Mouse (Mus musculus) T-helper 17 cell (primary cell): Measurements from ENCODE around the gene Astn1.

ENCODE experiments used
- in situ Hi-C, 2 experiments: fragments of 300-600 bp; cut with MboI, MseI; formaldehyde crosslinking; loops; 1 replicate in 1 of 2; 2 replicates in 1 of 2; pipeline ENCODE4 v1.15.1; 2025; ENCODE audit warnings: high pct_unique_total_duplicates in 2 of 2

The Astn1 gene

GRCm38 (mm10) chr1:158516558-158516957 is 154.5 kb downstream of the Astn1 start:
- in situ Hi-C loops, result no loop called here

- in situ Hi-C loops, result no loop called here
These were observed 174.1 kb downstream of the Astn1 start for GRCm38 (mm10) chr1:158536195-158536594.

DNA sequence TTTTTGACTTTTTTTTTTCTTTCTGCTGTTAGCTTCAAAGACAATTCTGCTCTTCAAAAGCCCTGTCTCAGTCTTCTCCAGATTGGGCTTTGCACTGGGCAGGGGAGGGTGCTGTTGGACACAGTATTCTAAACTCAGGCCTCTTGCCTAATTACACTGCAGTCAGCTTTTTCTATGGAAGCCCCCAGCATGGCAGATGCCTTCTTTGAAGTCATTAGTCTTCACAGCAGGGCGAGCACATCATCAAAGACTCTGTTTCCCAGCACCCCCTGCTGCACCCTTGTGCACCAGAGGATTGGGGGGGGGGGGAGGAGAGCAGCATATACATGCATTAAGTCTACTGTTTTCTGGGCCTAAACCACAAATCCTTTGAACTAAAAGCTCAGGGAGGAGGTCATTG is 174.8 kb downstream of the Astn1 start:
- in situ Hi-C loops, result no loop called here

DNA sequence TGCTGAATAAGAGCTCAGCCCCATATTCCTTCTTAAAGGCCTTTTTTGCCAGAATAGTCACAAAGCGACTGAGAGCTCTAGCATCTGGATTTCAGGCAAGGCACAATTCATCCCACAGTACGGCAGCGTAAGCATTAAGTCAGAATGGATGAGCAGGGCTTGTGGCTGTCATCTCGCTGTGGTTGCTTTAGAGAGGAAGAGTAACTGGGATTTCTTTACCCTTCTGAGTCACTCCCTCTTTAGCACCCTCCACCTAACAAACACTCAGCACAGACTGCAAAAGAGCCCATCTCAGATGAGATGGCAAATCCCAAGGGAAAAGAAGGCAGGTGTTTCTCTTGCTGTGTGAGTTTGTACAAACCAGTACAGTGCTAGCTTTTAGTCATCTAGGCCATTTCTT is 183.0 kb downstream of the Astn1 start:
- in situ Hi-C loops, result no loop called here

- in situ Hi-C loops, result no loop called here
These were observed 184.4 kb downstream of the Astn1 start for GRCm38 (mm10) chr1:158546513-158546912.

- in situ Hi-C loops, result no loop called here
These were observed 185.6 kb downstream of the Astn1 start for GRCm38 (mm10) chr1:158547592-158548211.

- in situ Hi-C loops, result no loop called here
These were observed 186.2 kb downstream of the Astn1 start for GRCm38 (mm10) chr1:158548319-158548718.

DNA sequence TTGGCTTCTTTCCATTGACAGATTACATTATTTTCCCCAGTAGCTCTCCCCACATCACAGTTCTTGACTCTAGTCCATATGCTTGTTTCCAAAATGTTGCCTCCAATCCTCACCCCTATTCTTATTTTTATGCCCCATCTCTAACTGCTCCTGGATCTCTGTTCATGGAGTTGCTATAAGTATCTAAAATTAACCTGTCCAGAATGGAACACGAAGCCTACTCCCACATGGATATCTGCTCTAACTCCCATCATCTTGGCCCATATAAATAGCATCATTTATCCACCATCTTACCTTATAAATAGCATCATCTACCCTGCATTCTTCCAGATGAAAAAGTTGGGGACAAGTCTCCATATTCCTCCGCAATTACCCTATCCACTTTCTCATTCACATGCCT is 187.5 kb downstream of the Astn1 start:
- in situ Hi-C loops, result no loop called here

GRCm38 (mm10) chr1:158551951-158552350 is 189.9 kb downstream of the Astn1 start:
- in situ Hi-C loops, result no loop called here

DNA sequence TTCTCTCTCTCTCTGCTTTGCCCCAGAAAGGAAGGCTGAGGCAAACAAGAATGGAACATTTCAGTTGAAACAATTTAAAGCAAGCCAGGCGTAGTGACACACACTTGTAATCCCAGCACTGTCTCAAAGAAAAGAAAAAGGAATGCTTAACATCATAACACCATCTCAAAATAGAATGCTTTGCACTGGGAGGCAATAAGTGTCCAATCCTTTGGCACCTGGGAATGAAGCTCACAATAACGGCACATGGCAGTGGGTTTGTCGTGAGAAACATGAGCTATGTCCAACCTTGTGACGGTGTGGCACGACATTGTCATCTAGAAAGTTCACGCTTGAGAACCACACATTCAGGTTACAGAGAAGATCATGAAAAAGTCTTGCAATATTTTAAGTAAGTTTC is 191.3 kb downstream of the Astn1 start:
- in situ Hi-C loops, result no loop called here

DNA sequence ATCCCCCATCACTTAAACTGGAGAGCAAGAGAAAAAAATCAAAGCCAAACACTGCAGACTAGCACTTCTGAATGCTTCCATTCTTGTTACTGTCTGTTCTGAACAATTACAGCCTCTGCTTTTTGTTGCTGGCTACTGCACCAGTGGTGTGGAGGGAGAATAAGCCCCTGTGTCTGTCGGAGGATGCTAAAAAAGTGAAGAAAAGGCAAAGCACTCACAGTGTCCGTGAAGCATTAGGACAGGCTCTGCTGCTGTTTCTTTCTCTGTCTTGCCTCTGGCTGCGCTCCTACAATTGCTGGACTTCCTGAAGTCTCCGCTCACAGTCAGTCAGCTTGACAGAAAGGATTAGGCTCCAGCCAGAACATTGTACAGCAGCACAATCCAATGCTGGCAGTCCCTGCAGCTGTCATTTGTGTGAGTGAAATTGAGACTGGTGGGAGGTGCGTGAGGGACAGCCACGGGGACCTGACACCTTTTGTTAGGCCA is 192.0 kb downstream of the Astn1 start:
- in situ Hi-C loops, result no loop called here

- in situ Hi-C loops, result no loop called here
These were observed 211.1 kb downstream of the Astn1 start for GRCm38 (mm10) chr1:158573168-158573567.

- in situ Hi-C loops, result no loop called here
These were observed 211.5 kb downstream of the Astn1 start for GRCm38 (mm10) chr1:158573597-158573996.

- in situ Hi-C loops, result no loop called here
These were observed 213.9 kb downstream of the Astn1 start for GRCm38 (mm10) chr1:158575997-158576396.

DNA sequence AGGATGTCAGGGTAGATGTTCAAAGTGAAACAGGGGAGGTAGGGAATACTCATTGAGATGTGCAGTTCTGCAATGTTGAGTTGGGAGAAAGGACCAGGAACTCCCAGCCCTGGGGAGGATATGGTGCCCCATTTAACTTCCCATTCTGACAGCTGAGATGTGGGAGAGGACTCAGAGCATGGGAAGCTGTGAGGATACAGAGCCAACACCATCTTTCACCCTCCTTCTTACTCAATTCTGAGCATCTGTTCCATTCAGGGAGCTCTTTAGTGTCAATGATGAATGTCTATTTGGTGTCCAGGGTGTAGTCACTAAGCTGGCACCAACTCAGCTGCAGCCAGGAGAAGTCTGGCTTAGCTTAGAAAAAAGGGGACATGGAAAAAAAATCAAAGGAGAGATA is 219.7 kb downstream of the Astn1 start:
- in situ Hi-C loops, result no loop called here

DNA sequence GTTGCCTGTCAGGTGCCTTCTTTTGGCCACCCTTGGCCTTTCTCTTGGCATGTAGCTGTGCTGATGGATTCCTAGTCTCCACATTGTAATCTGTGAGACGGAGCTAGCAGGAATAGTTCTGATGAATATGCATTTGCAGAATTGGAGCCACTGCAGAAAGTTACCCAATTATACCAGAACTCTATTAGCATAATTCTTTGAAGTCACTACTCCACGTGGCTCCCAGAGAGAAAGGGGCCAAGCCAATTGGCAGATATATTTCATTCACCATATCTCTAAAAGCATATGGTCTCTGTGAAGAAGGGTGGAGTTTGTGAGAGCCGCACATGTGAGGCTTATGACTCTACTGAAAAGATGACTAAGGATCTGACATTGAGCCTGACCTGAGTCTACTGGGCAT is 226.8 kb downstream of the Astn1 start:
- in situ Hi-C loops, result no loop called here

DNA sequence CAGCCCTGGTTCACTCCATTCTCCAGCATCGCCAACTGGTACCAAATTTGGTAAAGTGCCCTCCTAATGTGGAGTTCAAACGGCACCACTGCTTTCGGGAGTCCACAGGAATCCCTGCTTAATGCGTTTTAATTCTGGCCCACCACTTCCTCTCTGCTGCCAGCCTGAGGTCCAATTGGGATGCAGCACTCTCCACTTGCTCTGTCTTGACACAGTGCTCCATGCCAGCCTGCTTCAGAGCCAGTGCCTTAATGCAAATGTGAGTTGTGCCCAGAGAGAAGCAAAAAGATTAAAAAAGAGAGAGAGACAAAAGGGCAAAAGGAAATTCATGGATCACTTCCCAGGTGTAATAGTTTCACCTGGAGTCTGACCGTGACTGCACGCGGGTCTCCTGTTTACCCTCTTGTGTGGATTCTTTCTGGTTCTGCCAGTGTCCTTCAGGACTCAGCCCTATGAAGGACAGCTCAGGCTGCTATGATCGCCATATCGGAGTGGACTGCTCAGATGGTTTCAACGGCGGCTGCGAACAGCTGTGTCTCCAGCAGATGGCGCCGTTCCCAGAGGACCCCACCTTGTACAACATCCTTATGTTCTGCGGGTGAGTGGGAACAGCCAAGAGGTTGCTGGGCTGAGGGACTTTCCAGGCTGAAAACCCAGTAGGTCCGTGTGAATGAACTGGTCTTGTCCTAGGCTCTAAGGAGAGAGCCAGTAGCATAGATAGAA is 234.8 kb downstream of the Astn1 start:
- in situ Hi-C loops, result no loop called here

DNA sequence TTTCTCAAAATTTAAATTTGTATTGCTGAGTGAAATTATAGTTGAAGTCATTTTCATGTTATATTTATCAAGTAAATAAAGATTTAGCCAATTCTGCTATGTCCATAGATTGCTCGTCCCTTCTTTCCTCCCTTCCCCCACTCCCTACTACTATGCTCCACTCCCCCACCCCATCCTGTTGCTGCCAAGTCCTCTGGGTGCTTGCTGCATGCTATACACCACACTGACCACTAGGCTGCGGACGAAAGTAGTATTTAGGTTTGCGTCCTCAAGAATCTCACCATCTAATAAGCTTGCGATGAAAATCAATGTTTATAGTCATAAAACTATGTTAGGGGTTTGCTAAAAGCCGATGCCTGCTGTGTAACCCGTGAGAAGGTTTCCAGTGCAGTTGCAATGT is 235.9 kb downstream of the Astn1 start:
- in situ Hi-C loops, result no loop called here

- in situ Hi-C loops, result no loop called here
These were observed 237.4 kb downstream of the Astn1 start for GRCm38 (mm10) chr1:158599435-158599834.

- in situ Hi-C loops, result no loop called here
These were observed 241.0 kb downstream of the Astn1 start for GRCm38 (mm10) chr1:158603056-158603455.

DNA sequence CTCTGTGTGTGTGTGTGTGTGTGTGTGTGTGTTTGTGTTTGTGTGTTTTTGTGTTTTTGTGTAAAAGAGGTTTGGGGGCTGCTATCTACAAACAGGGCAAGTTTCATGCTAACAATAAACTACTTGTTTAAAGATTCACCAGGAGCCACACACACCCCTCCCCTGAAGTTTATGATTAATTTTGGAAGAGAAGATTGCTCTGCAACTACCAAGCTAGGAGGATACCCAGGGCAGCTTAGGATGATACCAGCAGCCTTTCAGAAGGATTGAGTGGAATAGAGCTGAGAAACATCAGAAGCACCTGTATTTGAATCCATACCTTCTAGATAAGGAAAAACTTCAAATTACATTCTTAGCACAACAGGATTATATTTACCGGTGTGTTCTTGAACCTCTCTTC is 242.1 kb downstream of the Astn1 start:
- in situ Hi-C loops, result no loop called here

DNA sequence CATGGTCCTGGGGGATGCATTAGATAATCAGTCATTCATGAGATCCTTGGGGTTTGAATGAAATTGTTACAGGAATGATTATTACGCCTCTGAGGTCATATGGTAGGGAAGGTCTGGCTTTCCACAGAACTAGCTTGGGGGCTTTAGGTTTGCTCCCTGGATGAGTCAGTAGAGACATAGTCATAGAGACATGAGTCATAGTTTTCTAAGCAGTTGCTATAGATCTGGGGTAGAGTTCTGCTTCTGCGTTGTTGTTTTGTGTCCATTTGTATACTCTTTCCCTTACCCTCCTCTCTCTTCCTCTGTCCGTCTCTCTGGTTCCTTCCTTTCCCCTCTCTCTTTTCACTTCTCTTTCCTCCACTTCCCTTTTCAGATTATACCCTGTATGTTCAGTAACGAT is 243.5 kb downstream of the Astn1 start:
- in situ Hi-C loops, result no loop called here

DNA sequence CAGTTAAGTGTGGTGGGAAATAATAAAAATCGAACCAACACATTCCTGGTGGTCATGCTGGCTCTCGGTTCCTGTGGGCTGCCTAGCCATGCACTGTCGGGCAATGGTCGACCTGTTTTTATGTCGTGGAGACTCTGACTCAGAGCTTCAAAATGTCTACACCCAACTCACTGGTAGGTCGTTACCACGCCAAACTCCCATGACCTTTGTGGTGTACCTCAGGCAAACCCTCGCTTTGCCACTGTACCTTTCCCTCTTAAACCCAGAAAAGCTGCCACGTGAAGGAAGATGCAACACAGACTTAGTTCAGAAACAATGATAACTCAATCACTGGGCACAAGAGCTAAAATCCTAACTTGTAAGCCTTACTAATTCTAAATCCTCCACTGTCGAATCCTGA is 244.3 kb downstream of the Astn1 start:
- in situ Hi-C loops, result no loop called here
